9 mouse cellular contexts compared by ENCODE assay signal in genomic region chr13:9191172-9192140, GRCm38 (mm10).
DNase-seq lines count a peak whose midpoint lies in the region; ATAC-seq and TF ChIP-seq lines count a peak whose summit lies in the region.
"Had no signal": no experiment of that assay in that cellular context is flagged by ENCODE, and none has a peak within 500 bp of the region (broad histone marks: within the 10 kb centered on the region; RNA-seq: fewer than 3 reads in every experiment).

No protein-coding gene starts in this region.

- WGBS in limb, embryonic 13.5 days: 47% methylated on average over 15 of the region's 15 CpGs

- DNase-seq in layer of hippocampus, adult 11-12 months (ENCODE audit: low spot score): peak; percentile 66
- DNase-seq in layer of hippocampus, postnatal 10 days (ENCODE audit: low spot score in 2 of 2): no peak
- peak; percentile 81 for DNase-seq in adipocyte (ENCODE audit: low spot score)
- peak; percentile 28 for DNase-seq in fat pad, adult 2 months (ENCODE audit: extremely low read depth, low read depth, low spot score)
- peak; percentile 28 to 34 for DNase-seq in heart, postnatal 14 days

- H3K9me3 ChIP-seq in limb, embryonic 13.5 days: no peaks in the 10 kb centered on the region
- H3K9me3 ChIP-seq: neural tube, embryonic 13.5 days had no signal

- H3K4me2 ChIP-seq in limb, embryonic 13.5 days (replicated peaks): peak overlapping the region; percentile 30; the same call in 1 of the 2 replicates
- H3K4me2 ChIP-seq in myocyte (ENCODE audit: low read depth): peak overlapping the region; percentile 77
- H3K4me2 ChIP-seq: neural tube, embryonic 13.5 days had no signal

- H3K79me2 ChIP-seq in myocyte (ENCODE audit: control insufficient read depth, insufficient read depth): no peaks in the 10 kb centered on the region

- intact Hi-C loops in heart, postnatal 14 days (cut with DNase I): no loop called here

- no peak overlapping the region for H3K27ac ChIP-seq in limb, embryonic 13.5 days
- H3K27ac ChIP-seq: neural tube, embryonic 13.5 days had no signal

- H3K36me3 ChIP-seq in limb, embryonic 13.5 days: no peaks in the 10 kb centered on the region
- H3K36me3 ChIP-seq in myocyte (ENCODE audit: control insufficient read depth, insufficient read depth): no peaks in the 10 kb centered on the region
- H3K36me3 ChIP-seq: neural tube, embryonic 13.5 days had no signal

- peaks cover 19% of the 10 kb centered on the region for H3K4me1 ChIP-seq in limb, embryonic 13.5 days

- no peak overlapping the region for H3K4me3 ChIP-seq in limb, embryonic 13.5 days
- H3K4me3 ChIP-seq in myocyte: no peak overlapping the region
- H3K4me3 ChIP-seq: neural tube, embryonic 13.5 days had no signal

- 0 out of 2 replicates have a peak, but pooled peaks have one; percentile 38 for ATAC-seq in limb, embryonic 13.5 days (ENCODE audit: low FRiP score, low read depth)
- ATAC-seq in activated CD4-positive, CD25-positive, alpha-beta regulatory T cell, adult 4 months: no peak

- no peaks in the 10 kb centered on the region for H3K27me3 ChIP-seq in limb, embryonic 13.5 days
- H3K27me3 ChIP-seq in myocyte (ENCODE audit: control insufficient read depth, insufficient read depth, insufficient read length): no peaks in the 10 kb centered on the region
- H3K27me3 ChIP-seq: neural tube, embryonic 13.5 days had no signal

- H3ac ChIP-seq in myocyte (ENCODE audit: control insufficient read depth, insufficient read length): no peak overlapping the region

- peak; percentile 41 for TF ChIP-seq POLR2A in myocyte (IDR thresholded peaks at IDR 0.05; ENCODE audit: insufficient read length, low read depth)

- H3K9ac ChIP-seq in limb, embryonic 13.5 days: 0 out of 2 replicates have a peak overlapping the region, but pooled peaks have one; percentile 25
- H3K9ac ChIP-seq: neural tube, embryonic 13.5 days had no signal

TF ChIP-seq in myocyte, 11 proteins besides CTCF, POLR2A, EP300 and RAD21:
- TF ChIP-seq POLR2AphosphoS2 (IDR thresholded peaks at IDR 0.05; ENCODE audit: insufficient read length, low read depth): no peak
- no peak for TF ChIP-seq CEBPB (IDR thresholded peaks at IDR 0.05; ENCODE audit: insufficient read depth, poor library complexity, severe bottlenecking)
- TF ChIP-seq MYOD1 (IDR thresholded peaks at IDR 0.05; ENCODE audit: control insufficient read depth in 1 of 3, insufficient read length in 2 of 3, low read depth in 2 of 3): no peak
- no peak for TF ChIP-seq MAX (IDR thresholded peaks at IDR 0.05; ENCODE audit: low read depth)
- no peak for TF ChIP-seq TCF3 (IDR thresholded peaks at IDR 0.05; ENCODE audit: insufficient read length, low read depth)
- TF ChIP-seq REST (IDR thresholded peaks at IDR 0.05; ENCODE audit: insufficient read depth, insufficient read length): no peak
- TF ChIP-seq SRF (IDR thresholded peaks at IDR 0.05; ENCODE audit: control insufficient read depth, insufficient read length, low read depth): peak; percentile 94
- TF ChIP-seq MYOG (IDR thresholded peaks at IDR 0.05; ENCODE audit: control insufficient read depth in 1 of 3, insufficient read depth in 1 of 3, insufficient read length in 2 of 3, low read depth in 2 of 3): no peak
- no peak for TF ChIP-seq USF1 (IDR thresholded peaks at IDR 0.05; ENCODE audit: low read depth)
TF ChIP-seq in myocyte: peak in this region for 1.

Comparison
In these comparisons a context has a peak if more than half of its experiments do, and no peak if none do; other contexts are left out.
1. DNase-seq: peak in layer of hippocampus, adult 11-12 months (single experiment), adipocyte (single experiment), fat pad, adult 2 months (single experiment) and heart, postnatal 14 days (2 of 2); none in layer of hippocampus, postnatal 10 days (0 of 2).